Mouse (Mus musculus) left cerebral cortex, postnatal 10 days (tissue): ENCODE measurements around the gene Mettl27. TPM values are rescaled to one million over a fixed set of nuclear protein-coding genes. Genes with fewer than 3 reads are reported as not detected.
"Not testable (repeated sequence)": the region's sequence is repeated elsewhere in the genome, so short reads cannot be mapped to it uniquely, and the experiment has no call there.

Source experiments
- DNase-seq, 2 experiments: peaks; one replicate each; pipeline ENCODE4 v3.0.0; 2021 to 2022; ENCODE audit warnings: low spot score in 2 of 2, mixed read lengths in 1 of 2; ENCODE audit errors: extremely low spot score in 1 of 2
- intact Hi-C: fragments of 180-260 bp; cut with DNase I; formaldehyde crosslinking; loops from one replicate; pipeline ENCODE4 v1.15.1; 2025
- total RNA-seq, 2 experiments: library from RNA; stranded (reverse); gene quantifications; 2 replicates each; pipeline ENCODE4 v1.2.3; 2021

The Mettl27 gene
- total RNA-seq, 2 experiments from 2014 or later, result 8.7 to 8.9 TPM

DNA sequence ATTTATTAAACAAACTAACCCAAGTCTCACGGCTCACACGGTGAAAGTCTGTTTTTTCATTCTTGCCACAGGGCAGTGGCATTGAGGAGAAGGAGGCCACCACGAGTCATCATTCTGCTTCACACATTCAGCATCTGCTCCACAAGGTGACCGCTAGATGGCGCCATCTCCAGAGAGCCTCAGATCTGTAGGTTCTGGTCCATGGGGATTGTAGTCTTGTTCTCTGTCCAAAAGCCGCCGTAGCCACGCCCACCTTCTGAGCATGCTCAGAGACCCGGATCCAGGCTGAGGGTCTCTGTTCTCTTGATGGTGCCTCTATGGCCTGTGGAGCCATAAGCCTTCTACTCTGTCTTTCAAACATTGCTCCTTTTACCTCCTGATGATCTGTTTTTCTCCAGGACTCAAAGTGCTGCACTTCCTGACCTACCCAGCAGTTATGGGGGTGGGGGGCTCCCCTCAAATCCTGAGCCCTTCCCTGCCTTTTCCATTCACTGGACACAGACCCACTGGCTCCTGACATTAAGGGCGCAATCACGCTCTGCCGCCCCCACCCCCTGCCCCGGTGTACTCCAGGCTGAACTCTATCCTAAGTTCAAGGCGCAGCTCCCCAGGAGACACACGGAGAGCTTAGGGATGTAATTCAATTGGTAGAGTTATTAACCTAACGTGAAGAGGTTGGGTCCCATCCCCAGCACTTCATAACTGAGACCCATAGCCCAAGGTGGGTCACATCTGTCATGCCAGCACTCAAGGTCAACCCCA is 13.9 kb upstream of the Mettl27 start:
- DNase-seq, result peak; percentile 22 to 83
- intact Hi-C loops, result no loop called here

DNA sequence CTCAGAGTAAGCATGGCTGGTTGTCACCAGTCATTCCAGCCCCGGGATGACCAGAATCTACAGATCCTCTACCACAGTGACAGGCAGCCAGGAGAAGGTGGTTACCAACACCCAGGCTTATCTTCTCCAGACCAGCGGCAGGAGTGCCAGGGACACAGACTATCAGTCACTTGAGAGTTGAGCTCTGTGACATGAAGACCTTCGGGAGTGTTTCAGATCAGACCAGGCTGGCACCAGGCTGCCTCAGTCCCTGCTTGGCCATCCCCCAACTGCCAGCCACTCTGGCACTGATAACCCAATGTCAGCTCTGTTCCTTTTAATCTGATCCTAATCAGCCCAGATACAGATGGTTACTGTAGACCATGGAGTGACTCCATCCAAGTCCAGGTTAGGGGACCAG is 13.1 kb upstream of the Mettl27 start:
- no peak for DNase-seq
- intact Hi-C loops, result no loop called here

DNA sequence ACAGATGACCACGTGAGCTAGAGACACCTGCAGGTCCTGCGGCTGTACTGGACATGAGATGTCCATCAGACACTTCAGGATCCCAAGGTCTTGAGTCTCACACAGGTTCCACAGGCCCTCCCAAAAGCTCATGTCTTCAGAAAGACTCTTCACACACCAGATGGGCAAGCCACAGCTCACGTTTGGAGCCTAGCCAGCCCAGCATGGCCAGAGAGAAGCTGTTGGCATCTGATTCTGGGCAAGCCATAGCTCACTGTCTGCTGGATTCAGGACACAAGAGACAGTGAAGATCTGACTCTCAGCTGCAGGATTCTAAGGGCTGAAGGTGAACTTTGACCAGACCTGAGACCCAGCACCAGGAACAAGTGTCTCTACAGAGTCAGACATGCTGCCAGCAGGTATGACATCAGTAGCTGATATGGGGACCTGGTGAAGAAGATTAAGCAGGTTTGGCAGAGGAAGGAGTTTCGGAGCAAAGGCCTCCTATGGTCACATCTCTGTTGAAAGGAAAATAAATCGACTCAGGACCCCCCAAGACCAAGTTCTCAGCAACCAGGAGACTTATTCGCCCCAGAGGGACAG is 12.0 kb upstream of the Mettl27 start:
- intact Hi-C loops, result no loop called here
- DNase-seq, result peak; percentile 13 to 43

DNA sequence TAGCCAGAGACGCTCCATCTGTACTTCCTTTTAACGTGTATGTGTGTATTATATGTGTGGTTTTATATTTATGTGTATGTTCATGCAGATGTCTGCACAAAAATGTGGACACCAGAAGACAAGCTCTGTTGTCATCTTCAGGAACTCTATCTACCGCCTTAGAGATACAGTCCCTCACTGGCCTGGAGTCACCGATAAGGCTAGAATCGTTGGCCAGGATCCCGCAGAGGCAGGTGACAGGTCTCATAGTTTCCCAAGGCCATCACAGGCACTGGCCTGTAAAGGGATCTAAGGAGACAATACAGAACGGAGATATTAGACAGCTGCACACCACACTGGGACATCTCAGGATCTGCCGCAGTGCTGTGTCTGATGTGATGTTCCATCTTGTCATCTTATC is 11.1 kb upstream of the Mettl27 start:
- intact Hi-C loops, result no loop called here
- DNase-seq, result no peak

DNA sequence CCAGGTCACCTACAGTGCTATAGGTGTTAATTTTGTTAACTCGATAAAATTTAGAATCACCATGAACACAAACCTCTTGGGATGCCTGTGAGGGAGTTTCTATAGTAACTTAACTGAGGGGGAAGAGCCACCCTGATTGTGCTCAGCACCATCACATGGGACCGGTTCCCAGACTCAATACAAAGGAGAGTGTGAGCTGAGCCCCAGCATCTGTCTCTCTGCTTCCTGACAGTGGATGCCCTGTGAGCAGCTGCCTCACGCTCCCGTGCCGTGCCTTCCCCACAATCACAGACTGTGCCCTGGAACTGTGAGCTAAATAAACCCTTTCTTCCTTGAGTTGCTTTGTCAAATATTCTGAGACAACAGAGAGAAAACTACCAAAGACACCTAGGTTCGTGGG is 9.0 kb upstream of the Mettl27 start:
- intact Hi-C loops, result no loop called here
- DNase-seq, result no peak

DNA sequence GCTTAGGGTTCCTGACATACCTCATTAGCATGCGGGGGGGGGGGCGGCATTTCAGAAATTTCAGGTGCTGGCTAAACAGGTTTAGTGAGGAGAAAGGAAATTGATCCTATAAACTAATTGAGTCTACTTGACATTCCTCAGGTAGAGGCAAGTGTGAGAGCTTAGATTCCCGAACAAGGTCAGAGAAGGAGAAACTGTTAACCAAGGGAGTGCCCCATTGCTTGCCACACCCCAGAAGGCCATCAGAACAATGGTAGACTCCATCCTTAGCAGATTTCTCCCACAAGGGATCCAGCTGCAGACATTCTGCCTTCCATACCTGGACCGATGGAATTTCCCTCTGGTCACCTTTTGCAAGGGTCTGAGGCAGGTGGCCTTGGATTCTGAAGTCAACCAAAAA is 5.4 kb upstream of the Mettl27 start:
- DNase-seq, result no peak
- intact Hi-C loops, result no loop called here

DNA sequence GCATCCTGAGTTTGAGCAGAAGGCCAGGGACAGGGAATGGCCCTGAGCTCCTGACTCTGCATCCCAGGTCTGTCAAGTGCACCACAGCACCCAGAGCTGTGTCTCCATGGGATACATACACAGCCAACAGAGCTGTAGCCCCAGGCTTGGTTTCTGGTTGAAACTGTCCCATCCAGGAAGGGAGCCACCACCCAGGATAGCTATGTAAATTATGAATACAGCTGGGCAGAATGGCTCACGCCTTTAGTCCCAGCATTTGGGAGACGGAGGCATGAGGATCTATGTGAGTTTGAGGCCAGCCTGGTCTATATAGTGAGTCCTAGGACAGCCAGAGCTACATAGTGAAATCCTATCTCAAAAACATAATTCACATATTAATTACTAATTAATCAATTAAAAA is 2.2 kb upstream of the Mettl27 start:
- intact Hi-C loops, result no loop called here
- no peak for DNase-seq

DNA sequence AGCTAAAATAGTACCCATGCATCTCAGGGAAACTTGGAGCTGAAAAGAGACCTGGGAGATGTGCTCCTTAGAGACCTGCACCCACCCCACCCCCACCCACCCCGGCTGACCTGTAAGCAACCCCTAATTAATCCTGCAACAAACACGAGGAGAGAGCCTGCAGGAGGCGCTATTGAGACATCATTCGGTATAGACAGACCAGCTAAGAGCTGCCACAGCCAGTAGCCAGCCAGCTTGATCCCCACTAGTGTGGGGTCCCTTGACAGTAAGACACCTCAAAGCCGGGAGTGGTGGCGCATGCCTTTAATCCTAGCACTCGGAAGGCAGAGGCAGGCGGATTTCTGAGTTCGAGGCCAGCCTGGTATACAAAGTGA is 722 bp downstream of the Mettl27 start:
- intact Hi-C loops, result no loop called here
- peak in 1 of 2 experiments; percentile 69 for DNase-seq

DNA sequence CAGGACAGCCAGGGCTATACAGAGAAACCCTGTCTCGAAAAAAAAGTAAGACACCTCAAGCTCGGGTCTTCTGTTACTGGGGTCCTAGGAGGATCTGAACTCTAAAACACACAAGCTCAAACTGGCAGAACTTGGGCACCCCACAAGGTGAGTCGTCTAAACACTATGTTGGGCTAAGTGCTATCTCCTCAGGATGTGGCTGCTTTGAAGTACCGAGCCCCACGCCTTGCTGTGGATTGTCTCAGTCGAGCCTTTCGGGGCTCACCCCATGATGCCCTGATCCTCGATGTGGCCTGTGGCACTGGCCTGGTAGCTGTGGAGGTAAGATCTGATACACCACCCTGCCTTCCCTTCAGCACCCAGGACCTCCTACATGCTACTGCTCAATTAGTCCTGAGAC is 1.1 kb downstream of the Mettl27 start:
- no peak for DNase-seq
- intact Hi-C loops, result no loop called here

DNA sequence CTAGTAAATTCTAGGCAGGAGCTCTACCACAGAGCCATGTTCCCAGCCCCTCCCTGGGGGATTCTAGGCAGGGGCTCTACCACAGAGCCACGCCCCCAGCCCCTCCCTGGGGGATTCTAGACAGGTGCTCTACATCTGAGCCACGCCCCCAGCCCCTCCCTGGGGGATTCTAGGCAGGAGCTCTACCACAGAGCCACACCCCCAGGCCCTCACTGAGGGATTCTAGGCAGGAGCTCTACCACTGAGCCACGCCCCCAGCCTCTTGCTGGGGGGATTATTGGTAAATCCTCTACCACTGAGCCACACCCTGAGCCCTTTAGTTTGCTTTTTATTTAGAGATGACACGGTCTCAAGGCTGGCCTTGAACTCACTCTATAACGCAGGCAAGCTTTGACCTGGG is 1.5 kb downstream of the Mettl27 start:
- intact Hi-C loops, DNase-seq: not testable (repeated sequence)

DNA sequence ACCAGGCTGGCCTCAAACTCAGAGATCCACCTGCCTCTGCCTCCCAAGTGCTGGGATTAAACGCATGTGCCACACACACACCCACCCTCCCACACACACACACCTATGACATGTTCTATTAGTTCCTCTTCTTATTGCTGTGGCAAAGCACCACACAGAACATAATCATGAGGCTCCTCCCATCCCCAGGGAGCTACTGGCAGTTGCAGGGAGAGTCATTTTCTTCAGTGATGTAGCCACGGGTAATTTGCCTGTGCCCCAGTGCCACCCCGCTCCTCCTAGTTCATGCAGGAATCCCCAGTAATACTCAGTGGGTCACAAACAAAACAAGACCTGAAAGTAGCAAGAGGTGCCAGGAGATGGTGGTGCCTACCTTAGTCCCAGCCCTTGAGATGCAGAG is 2.5 kb downstream of the Mettl27 start:
- intact Hi-C loops, result no loop called here
- no peak for DNase-seq

DNA sequence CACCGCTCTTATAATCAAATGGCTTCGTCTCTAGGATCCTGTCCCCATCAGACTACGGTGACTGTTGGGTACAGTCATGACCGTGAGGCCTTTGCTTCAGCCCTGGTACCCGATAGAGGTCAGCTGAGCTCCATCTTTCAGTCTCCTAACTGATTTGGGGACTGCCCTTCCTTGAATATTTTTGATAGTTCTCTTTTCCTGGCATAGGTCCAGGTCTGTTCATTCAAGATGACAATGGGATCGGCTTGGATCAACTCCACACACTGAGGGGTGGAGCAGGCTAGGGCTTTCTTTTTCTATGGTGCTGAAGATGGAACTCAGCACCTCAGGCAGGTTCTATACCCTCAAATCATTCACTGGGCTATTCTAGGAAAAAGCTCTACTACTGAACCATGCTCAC is 3.9 kb downstream of the Mettl27 start:
- intact Hi-C loops, result no loop called here
- no peak for DNase-seq

DNA sequence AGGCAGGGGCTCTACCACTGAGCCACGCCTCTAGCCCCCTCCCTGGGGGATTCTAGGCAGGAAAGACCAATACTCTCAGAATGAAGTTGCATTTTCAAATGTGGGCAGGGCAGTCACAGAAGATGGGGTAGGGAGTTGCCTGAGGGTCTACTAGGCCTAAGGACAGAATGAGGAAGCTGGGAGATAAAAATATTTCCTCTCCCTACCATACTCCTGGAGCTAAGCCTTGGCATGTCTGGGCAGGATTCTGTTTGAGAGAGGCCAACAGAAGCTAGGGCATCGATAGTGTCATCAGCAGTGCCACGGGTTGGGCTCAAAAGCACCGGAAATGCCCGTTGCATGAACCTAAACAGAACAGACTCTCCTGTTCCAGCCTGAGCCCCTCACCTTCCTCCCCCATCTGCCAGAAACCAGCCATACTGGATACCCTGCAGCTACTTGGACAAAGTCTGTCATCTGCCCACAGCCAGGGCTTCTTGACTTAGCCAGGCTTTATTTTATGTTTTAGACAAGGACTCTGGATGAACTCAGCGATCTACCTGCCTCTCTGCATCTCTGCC is 4.5 kb downstream of the Mettl27 start:
- intact Hi-C loops, result no loop called here
- no peak for DNase-seq

DNA sequence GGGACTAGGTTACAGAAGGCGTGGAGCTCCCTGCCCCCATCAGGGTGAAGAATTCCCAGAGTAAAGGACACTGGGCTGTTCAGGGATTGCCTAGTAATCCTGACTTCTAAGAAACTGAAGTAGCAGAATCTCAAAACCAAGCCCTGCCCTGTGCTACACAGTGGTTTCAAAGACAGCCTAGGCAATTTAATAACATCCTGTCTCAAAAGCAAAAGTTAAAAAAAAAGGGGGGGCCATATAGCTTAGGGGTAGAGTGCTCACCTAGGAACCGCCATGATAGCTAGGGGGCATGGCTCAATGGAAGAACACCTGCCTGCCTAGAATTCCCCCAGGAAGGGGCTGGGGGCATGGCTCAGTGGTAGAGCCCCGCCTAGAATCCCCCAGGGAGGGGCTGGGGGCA is 6.9 kb downstream of the Mettl27 start:
- no peak for DNase-seq
- intact Hi-C loops, result no loop called here

DNA sequence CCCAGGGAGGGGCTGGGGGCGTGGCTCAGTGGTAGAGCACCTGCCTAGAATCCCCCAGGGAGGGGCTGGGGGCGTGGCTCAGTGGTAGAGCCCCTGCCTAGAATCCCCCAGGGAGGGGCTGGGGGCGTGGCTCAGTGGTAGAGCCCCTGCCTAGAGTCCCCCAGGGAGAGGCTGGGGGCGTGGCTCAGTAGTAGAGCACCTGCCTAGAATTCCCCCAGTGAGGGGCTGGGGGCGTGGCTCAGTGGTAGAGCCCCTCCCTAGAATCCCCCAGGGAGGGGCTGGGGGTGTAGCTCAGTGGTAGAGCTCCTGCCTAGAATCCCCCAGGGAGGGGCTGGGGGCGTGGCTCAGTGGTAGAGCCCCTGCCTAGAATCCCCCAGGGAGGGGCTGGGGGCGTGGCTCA is 7.4 kb downstream of the Mettl27 start:
- DNase-seq, intact Hi-C loops: not testable (repeated sequence)

DNA sequence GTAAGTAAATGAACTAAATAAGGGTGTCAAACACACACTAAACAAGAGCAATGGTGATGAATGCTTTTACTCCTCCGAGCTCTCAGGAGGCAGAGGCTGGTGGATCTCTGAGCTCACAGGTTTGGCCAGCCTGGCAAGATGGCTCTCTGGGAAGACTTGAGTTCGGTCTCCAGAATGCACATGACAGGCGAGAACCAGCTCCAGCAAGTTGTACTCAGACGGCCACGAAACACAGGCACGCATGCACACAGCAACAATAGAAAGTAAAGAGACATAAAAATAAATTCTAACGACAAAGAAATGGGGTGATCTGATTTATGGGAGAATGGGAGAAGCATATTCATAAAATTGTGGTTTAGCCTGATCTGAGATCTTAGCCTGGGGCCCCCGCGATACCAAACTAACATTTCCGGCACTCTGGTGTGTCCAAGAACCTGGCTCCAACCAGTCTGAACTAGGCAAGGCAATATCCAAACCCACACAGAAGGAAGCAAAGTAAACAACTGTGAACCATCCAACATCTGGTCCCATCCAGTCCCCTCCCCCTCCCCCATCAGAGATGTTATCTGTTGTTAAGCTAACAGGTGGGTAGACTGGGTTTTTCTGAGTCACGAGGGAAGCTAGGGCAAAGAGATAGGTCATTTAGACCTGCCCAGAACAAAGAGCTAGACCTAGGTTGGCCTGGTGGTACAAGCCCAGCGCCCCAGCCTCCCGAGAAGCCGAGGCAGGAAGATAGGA is 9.5 kb downstream of the Mettl27 start:
- no peak for DNase-seq
- intact Hi-C loops, result no loop called here

DNA sequence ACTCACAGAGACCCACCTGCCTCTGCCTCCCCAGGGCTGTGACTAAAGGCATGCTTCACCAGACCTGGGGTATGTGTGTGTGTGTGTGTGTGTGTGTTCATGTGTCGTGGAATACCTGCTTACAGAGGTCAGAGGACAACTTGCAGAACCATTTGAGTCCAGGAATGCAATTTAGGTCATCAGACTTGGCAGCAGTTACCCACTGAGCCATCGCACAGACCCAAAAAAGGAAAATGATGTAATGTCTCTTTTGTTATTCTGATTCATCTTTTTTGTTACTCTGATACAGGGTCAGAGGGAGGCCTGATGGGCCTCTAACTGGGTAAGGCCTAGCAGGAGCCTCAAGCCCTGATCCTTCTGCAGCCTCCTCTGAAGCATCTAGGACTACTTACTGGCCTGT is 10.6 kb downstream of the Mettl27 start:
- intact Hi-C loops, result no loop called here

DNA sequence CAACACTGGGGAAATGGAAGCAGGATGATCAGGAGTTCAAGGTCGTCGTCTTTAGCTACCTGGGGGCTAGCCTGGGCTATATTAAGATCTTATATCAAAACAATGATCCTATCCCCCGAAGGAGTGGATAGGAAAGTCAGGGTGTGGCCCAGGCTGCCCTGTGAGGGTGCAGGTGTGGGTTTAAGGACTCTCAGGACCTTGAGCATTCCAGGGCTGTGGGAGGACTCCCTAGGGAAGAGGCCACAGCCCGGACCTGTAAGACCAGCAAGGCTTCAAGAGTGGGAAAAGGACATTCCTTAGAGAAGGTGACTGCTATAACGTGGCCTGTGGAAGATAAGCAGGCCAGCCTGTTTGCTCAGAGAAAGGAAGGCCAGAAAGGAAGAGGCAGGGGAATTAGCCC is 12.0 kb downstream of the Mettl27 start:
- intact Hi-C loops, result no loop called here
- DNase-seq, result no peak

More for the DNA sequence above, 10.6 kb downstream of the Mettl27 start:
- no peak for DNase-seq

DNA sequence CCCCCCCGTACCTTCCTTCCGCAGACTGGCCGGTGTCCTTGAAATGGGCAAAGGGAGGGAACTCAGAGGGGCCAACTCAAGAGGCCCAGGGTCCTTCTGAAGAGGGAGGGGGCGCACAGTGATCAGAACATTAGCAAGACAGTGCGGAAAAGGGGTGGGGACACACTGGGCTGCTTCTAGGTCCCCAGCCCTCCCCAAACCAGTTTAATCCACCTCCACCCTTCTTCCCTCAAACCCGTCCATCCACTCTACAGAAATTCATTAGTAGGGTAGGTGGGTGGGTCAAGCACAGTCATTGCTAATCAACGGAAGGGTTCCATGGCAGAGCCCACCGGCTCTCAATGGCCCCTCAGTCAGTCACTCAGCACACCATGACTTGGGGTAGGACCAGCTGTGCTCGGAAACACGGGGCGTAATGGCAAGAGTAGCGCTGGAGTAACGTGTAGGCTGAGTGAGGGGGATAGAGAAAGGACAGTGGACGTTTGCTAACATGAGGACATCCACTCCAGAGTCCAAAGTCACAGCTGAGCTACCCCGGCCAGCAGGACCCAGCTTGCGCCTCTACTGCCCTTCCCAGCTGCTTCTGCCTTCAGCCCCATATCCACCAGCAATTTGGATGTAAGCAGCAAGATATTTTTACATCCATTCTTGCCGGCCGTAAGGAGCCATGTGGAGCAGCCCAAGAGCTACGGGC is 13.2 kb downstream of the Mettl27 start:
- intact Hi-C loops, result no loop called here
- DNase-seq, result no peak
